In genomic region chr6:21697641-21698040, GRCm38 (mm10) we compare ENCODE assay signal across 18 mouse cellular contexts.
"Had no signal": no experiment of that assay in that cellular context is flagged by ENCODE, and none has a peak within 500 bp of the region (broad histone marks: within the 10 kb centered on the region; RNA-seq: fewer than 3 reads in every experiment).

No protein-coding gene starts in this region.

- H3K4me2 ChIP-seq: liver, embryonic 13.5 days; liver, embryonic 15.5 days; lung, embryonic 15.5 days; neural tube, embryonic 13.5 days; stomach, embryonic 15.5 days had no signal

- H3K9me3 ChIP-seq: liver, embryonic 13.5 days; liver, embryonic 15.5 days; lung, embryonic 15.5 days; megakaryocyte, embryonic 14.5 days; neural tube, embryonic 13.5 days; stomach, embryonic 15.5 days had no signal

- H3K27ac ChIP-seq: liver, embryonic 13.5 days; liver, embryonic 15.5 days; lung, embryonic 15.5 days; macrophage; neural tube, embryonic 13.5 days; stomach, embryonic 15.5 days; stomach, postnatal 0 days had no signal

- DNase-seq: liver, embryonic 13.5 days; liver, postnatal 0 days; lung, adult 2 months; lung, postnatal 14 days; lung, postnatal 36 days; right cerebral cortex, postnatal 14 days; thymus, adult 2 months; thymus, postnatal 25 days; thymus, postnatal 4 days had no signal

- H3K27me3 ChIP-seq: liver, embryonic 13.5 days; liver, embryonic 15.5 days; lung, embryonic 15.5 days; megakaryocyte, embryonic 14.5 days; neural tube, embryonic 13.5 days; stomach, embryonic 15.5 days had no signal

- H3K36me3 ChIP-seq: liver, embryonic 13.5 days; liver, embryonic 15.5 days; lung, embryonic 15.5 days; neural tube, embryonic 13.5 days; stomach, embryonic 15.5 days had no signal

- H3K4me3 ChIP-seq: liver, embryonic 13.5 days; liver, embryonic 15.5 days; lung, embryonic 15.5 days; megakaryocyte, embryonic 14.5 days; neural tube, embryonic 13.5 days; stomach, embryonic 15.5 days had no signal

- ATAC-seq: liver, postnatal 0 days; lung, postnatal 0 days; midbrain, embryonic 16.5 days had no signal

- H3K9ac ChIP-seq: liver, embryonic 13.5 days; liver, embryonic 15.5 days; liver, postnatal 0 days; lung, embryonic 15.5 days; neural tube, embryonic 13.5 days; stomach, embryonic 15.5 days had no signal

- H3K4me1 ChIP-seq: liver, embryonic 13.5 days; liver, embryonic 15.5 days; lung, embryonic 15.5 days; megakaryocyte, embryonic 14.5 days; neural tube, embryonic 13.5 days; stomach, embryonic 15.5 days had no signal
